Mouse (Mus musculus) lung, embryonic 15.5 days (tissue): Measurements from ENCODE around the gene Tspan9. TPM values are rescaled to one million over a fixed set of nuclear protein-coding genes. Genes with fewer than 3 reads are reported as not detected.
A peak's percentile ranks its signal among the peaks of the same experiment; 100 is the strongest.

Source experiments
- ATAC-seq: fragments of 200-750 bp; cut with Nextera tagmentation; 2 replicates; pipeline ENCODE4 v1.8.0; 2017; ENCODE audit warnings: moderate number of reproducible peaks, borderline replicate concordance; ENCODE audit not compliant: low FRiP score, low TSS enrichment; ENCODE audit errors: extremely low read depth
- H3K27ac ChIP-seq: fragments of 300-500 bp; sonication (generic); 2 replicates; pipeline ENCODE4 v1.5.1; 2015; ENCODE audit warnings: moderate library complexity, mild to moderate bottlenecking, inconsistent platforms
- H3K27me3 ChIP-seq: fragments of 300-500 bp; sonication (generic); 2 replicates; pipeline ENCODE4 v1.6.1; 2015; ENCODE audit warnings: inconsistent platforms
- H3K36me3 ChIP-seq: fragments of 300-500 bp; sonication (generic); 2 replicates; pipeline ENCODE4 v1.6.1; 2015; ENCODE audit warnings: inconsistent platforms
- H3K4me1 ChIP-seq: fragments of 300-500 bp; sonication (generic); 2 replicates; pipeline ENCODE4 v1.6.1; 2015; ENCODE audit warnings: inconsistent platforms
- H3K4me2 ChIP-seq: fragments of 300-500 bp; sonication (generic); 2 replicates; pipeline ENCODE4 v1.6.1; 2015; ENCODE audit warnings: inconsistent platforms, mild to moderate bottlenecking, moderate library complexity
- H3K4me3 ChIP-seq: fragments of 300-500 bp; sonication (generic); 2 replicates; pipeline ENCODE4 v1.5.1; 2015; ENCODE audit warnings: mild to moderate bottlenecking, inconsistent platforms
- H3K9ac ChIP-seq: fragments of 300-500 bp; sonication (generic); 2 replicates; pipeline ENCODE4 v1.6.1; 2015; ENCODE audit warnings: inconsistent platforms
- H3K9me3 ChIP-seq: fragments of 300-500 bp; sonication (generic); 2 replicates; pipeline ENCODE4 v1.6.1; 2016; ENCODE audit warnings: inconsistent platforms
- WGBS: fragments of 180-500 bp; shearing (Covaris S2); methylation state at CpG from one replicate; pipeline ENCODE4 v1.1.7; 2015; 5-methylcytosine and 5-hydroxymethylcytosine counted together
- polyA plus RNA-seq: library from polyadenylated mRNA; unstranded; fragments of >200 nt; fragmentation: Nextera tagmentation; extraction: Ambion mirVana; gene quantifications from 2 replicates; pipeline ENCODE4 v1.2.1, GENCODE M21; 2015

Tspan9 gene
- polyA plus RNA-seq, 1 experiment from 2014 or later, result 130 TPM

- Histone ChIP-seq H3K4me3 (no peak overlapping the region), H3K4me2 (no peak overlapping the region), H3K27me3 (no peaks in the 10 kb centered on the region), H3K9me3 (no peaks in the 10 kb centered on the region), H3K27ac (no peak overlapping the region), H3K9ac (no peak overlapping the region), H3K4me1 (peaks cover 32% of the 10 kb centered on the region), H3K36me3 (no peaks in the 10 kb centered on the region)
- no peak for ATAC-seq
- 70% methylated on average over 8 of the region's 8 CpGs for WGBS
Measured at GRCm38 (mm10) chr6:128095906-128096305, 47.5 kb downstream of the Tspan9 start.

GRCm38 (mm10) chr6:128095131-128095530 lies 48.3 kb downstream of the Tspan9 start:
- WGBS, result 86% methylated on average over 10 of the region's 10 CpGs
- Histone ChIP-seq H3K27me3 (no peaks in the 10 kb centered on the region), H3K9ac (no peak overlapping the region), H3K36me3 (no peaks in the 10 kb centered on the region), H3K4me1 (peaks cover 39% of the 10 kb centered on the region), H3K9me3 (no peaks in the 10 kb centered on the region), H3K27ac (no peak overlapping the region), H3K4me3 (no peak overlapping the region), H3K4me2 (no peak overlapping the region)
- no peak for ATAC-seq

DNA sequence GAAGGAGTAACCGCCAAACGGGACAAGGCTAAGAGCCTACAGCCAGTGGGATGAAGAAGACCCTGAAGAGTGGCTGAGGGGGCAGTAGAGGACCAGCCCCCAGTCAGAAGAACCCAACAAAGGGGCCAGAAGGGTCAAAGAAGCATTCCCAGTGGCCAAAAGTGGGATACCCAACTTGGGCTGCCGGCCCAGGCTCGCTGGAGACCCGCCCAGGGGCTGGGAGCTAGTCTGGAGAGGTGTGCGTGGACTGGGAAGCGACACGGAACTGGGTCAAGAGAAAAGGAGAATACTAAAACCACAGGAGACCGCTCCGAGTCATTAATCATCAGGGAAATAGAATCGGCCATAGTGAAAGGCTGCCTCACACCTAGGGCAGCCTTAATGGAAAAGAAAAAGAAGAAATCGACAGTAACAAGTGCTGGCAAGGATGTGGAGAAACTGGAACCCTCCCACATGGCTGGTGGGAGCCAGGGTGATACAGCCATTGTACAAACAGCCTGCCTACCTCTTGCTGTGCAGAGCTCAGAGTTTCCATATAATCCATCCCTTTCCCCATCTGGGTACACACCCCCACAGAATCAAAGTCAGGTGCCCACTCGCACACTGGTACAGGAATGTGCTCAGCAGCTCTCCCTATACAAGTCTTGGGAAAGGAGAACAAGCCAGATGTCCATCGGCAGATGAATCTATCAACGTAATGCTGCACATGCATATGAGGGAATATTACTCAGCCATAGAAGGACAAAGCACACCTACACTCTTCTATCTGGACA lies 49.4 kb downstream of the Tspan9 start:
- 72% methylated on average over 15 of the region's 15 CpGs for WGBS
- no peak overlapping the region for H3K9ac ChIP-seq

DNA sequence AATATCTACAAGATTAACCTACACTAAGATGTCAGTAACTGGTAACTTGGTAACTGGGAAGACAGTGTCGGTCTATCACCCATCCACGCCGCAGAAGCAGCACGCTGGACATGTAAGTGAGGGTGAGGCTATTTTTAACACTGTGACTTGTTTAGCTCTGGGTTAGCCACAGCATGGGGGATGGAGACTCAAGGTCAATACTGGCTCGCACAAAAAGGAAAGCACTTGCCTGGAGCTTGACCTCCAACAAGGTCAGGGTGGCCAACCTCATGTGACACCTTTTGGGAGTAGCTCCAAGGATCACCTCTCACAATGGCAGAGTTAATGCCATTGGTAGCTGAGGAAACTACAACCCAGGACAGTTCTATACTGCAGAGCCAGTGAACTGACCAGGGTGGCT lies 50.8 kb downstream of the Tspan9 start:
- Histone ChIP-seq H3K4me3 (no peak overlapping the region), H3K4me1 (peaks cover 43% of the 10 kb centered on the region), H3K27ac (no peak overlapping the region), H3K9me3 (no peaks in the 10 kb centered on the region), H3K36me3 (no peaks in the 10 kb centered on the region), H3K4me2 (no peak overlapping the region), H3K27me3 (no peaks in the 10 kb centered on the region), H3K9ac (no peak overlapping the region)
- 82% methylated on average over 5 of the region's 5 CpGs for WGBS
- ATAC-seq, result no peak

More for the DNA sequence above, 49.4 kb downstream of the Tspan9 start:
- Histone ChIP-seq H3K9me3 (no peaks in the 10 kb centered on the region), H3K4me1 (peaks cover 41% of the 10 kb centered on the region), H3K27ac (peak overlapping the region; percentile 42; the same call in 1 of the 2 replicates), H3K27me3 (no peaks in the 10 kb centered on the region), H3K4me3 (no peak overlapping the region), H3K36me3 (no peaks in the 10 kb centered on the region), H3K4me2 (no peak overlapping the region)
- no peak for ATAC-seq

DNA sequence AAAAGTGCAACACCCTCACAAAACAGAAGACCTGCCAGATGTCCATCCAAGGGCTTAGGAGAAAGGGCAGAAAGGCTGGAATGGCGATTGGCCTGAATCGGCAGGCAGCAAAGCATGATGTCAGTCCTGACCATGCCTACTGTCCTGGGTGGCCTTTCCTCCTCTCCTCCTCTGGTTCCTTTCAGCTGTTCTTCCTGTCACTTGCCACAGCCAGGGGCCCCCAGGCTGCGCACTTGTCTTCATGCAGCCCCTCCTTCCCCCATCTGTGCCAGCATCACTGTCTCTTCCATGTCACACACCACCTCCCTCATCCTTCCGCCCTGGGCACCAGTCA lies 51.6 kb downstream of the Tspan9 start:
- Histone ChIP-seq H3K4me1 (peaks cover 43% of the 10 kb centered on the region), H3K9ac (no peak overlapping the region), H3K4me3 (no peak overlapping the region), H3K4me2 (no peak overlapping the region), H3K9me3 (no peaks in the 10 kb centered on the region), H3K27ac (no peak overlapping the region), H3K36me3 (no peaks in the 10 kb centered on the region), H3K27me3 (no peaks in the 10 kb centered on the region)
- no peak for ATAC-seq
- 77% methylated on average over 4 of the region's 4 CpGs for WGBS

DNA sequence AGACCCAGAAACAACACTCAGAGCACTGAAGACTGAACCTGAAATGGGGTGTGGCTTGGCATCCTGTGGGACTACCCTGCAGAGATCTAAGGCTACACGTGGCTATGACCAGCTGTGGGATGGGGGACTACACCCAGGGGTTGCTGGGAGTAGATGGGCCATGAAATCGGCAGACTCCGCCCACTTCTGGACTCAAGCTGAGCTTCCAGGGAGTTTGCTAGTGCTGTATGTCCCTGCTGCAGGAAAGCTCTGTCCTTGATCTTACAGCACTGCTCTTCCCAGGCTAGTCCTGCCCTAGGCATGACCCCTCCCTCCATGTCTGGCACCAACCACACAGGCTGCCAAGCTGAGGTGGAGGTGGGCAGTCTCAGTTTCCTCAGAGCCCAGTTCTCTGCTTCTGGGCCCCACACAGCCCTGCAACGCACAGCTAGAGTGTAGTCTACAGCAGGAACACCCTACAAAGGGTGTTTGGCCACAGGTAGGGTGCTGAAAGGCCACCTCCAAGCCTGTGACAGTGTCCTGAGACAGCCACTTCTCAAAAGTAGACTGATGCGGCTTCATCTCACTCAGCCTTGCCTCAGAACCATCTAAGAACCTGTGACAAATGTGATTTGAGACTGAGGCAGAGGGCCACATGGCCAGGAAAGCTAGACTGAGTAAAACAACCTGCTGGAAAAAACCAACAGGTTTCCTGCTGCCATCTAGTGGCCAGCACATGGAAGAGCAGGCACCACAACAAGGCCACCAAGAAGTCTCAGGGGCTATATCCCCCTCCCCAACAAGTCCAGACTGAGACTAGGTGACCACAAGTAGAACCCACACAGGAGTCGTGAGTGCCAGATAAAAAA lies 52.2 kb downstream of the Tspan9 start:
- Histone ChIP-seq H3K36me3 (no peaks in the 10 kb centered on the region), H3K27me3 (no peaks in the 10 kb centered on the region), H3K9me3 (no peaks in the 10 kb centered on the region), H3K4me3 (no peak overlapping the region), H3K4me1 (peaks cover 46% of the 10 kb centered on the region), H3K27ac (0 out of 2 replicates have a peak overlapping the region, but pooled peaks have one; percentile 20), H3K4me2 (no peak overlapping the region), H3K9ac (no peak overlapping the region)
- WGBS, result 26% methylated on average over 6 of the region's 6 CpGs
- 0 out of 2 replicates have a peak, but pooled peaks have one; percentile 29 for ATAC-seq

DNA sequence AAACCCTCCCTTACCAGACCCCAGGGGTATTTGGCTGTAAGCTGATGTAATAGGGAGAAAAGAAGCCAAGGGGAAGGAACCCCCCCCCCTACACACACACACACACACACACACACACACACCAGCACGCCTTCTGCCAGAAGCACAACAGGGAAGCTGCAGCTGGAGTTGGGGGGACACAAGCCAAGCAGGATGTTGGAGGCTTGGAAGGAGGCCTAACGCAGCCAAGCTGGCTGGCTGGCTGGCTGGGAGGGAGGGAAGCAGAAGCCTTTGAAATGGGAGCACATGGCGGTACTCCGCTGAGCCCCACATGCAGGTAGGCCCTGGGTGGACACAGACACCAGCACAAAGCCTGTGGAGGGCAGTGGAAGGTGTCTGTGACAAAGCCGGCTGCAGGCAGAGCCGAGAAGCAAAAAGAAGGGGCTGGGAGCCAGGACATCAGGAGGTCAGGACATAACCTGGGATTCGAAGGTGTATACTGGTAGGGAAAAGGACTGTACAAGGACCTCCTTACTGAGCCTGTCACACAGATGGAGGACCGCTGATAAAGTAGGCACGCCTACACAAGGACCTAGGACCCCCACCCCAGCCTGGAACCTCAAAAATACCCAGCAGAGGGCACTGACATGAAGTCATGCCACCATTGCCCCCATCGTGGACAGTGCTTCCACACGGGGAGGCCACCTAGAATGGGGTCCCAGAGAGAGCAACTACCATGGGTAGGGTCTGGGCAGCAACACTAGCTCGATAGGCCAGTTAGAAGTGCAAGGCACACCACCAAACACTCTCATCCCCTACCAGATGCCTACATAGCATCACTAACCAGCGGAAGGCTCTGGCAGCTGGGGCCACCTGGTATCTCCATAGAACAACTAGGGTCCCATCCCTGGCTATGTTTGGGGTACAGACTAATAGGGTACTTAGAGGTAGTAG lies 53.4 kb downstream of the Tspan9 start:
- H3K27ac ChIP-seq, result peak overlapping the region; percentile 78
- H3K9ac ChIP-seq, result no peak overlapping the region
- H3K9me3 ChIP-seq, result no peaks in the 10 kb centered on the region
- no peak overlapping the region for H3K4me3 ChIP-seq
- WGBS, result 63% methylated on average over 13 of the region's 13 CpGs
- no peaks in the 10 kb centered on the region for H3K27me3 ChIP-seq
- peaks cover 43% of the 10 kb centered on the region for H3K4me1 ChIP-seq
- ATAC-seq, result peak; percentile 63
- no peak overlapping the region for H3K4me2 ChIP-seq
- no peaks in the 10 kb centered on the region for H3K36me3 ChIP-seq

DNA sequence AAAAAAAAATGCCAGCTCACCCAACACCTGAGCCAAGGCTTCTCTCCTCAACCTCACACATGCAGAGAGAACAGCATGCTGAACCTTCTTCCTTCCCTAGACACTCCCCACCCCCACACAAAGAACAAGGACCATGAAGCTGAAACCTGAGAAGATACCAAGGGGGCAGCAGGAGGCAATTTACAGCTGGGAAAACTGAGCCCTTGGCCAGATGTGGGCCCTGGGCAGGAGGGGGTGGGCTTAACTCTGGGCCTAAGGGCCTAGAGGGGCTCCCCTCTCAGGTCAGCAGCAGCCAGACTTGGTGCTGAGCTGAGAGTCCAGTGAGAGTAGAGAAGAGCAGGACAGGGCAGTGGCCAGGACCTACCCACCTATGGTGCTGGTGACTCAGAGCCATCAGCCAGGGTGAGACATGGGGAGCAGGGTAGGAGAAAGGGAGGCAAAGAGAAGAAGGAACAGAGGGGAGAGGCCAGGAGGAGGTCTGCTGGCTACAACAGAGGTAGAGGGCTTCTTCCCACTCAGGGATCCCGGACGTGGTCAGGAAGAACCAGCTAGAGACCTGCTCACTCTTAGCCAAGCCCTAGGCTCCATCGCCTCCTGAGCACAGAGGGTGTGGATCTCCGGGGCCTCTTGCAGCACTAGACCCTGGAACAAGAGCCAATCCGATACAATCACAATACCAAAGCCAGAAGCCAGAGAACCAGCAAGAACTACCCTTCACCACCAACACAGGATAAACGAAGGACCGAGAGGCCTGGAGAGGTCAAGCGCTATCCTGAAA lies 54.5 kb downstream of the Tspan9 start:
- Histone ChIP-seq H3K9me3 (no peaks in the 10 kb centered on the region), H3K27me3 (no peaks in the 10 kb centered on the region), H3K36me3 (no peaks in the 10 kb centered on the region), H3K4me2 (no peak overlapping the region), H3K27ac (peak overlapping the region; percentile 78), H3K9ac (0 out of 2 replicates have a peak overlapping the region, but pooled peaks have one; percentile 16), H3K4me1 (peaks cover 41% of the 10 kb centered on the region), H3K4me3 (no peak overlapping the region)
- ATAC-seq, result peak; percentile 6; the same call in 1 of the 2 replicates
- WGBS, result 61% methylated on average over 8 of the region's 8 CpGs

GRCm38 (mm10) chr6:128085488-128086066 lies 57.8 kb downstream of the Tspan9 start:
- ATAC-seq, result no peak
- Histone ChIP-seq H3K9ac (no peak overlapping the region), H3K9me3 (no peaks in the 10 kb centered on the region), H3K27me3 (no peaks in the 10 kb centered on the region), H3K4me1 (peaks cover 23% of the 10 kb centered on the region), H3K36me3 (no peaks in the 10 kb centered on the region), H3K4me2 (no peak overlapping the region), H3K4me3 (no peak overlapping the region), H3K27ac (no peak overlapping the region)
- WGBS, result 69% methylated on average over 9 of the region's 9 CpGs

GRCm38 (mm10) chr6:128083305-128083704 lies 60.1 kb downstream of the Tspan9 start:
- H3K36me3 ChIP-seq, result no peaks in the 10 kb centered on the region
- H3K9me3 ChIP-seq, result no peaks in the 10 kb centered on the region
- peaks cover 21% of the 10 kb centered on the region for H3K4me1 ChIP-seq
- whole genome bisulfite sequencing, result 67% methylated on average over 11 of the region's 11 CpGs
- no peak for ATAC-seq
- no peak overlapping the region for H3K4me2 ChIP-seq
- H3K4me3 ChIP-seq, result no peak overlapping the region
- H3K27ac ChIP-seq, result no peak overlapping the region
- no peaks in the 10 kb centered on the region for H3K27me3 ChIP-seq
- no peak overlapping the region for H3K9ac ChIP-seq
